Comparison of ENCODE assay signal across 16 mouse cellular contexts in the genomic region with DNA sequence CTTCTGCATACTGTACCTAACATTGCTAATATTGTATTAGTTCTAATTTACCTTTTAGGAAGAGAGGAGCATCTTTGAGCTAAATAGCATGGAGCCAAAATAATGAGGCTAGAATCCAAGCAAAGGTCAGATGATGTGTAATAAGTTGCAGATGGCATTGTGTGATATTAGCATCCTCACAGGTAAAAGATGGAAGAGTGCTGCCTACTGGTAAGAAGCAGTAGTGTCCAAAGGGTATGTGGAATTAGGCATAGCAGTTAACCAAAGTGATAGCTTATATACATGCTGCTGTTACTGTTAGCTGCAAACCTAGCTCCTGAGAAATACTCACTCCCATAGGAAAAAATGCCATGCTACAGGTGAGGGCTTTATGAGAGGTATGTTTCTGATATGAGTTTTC.
DNase-seq lines count a peak whose midpoint lies in the region; ATAC-seq and TF ChIP-seq lines count a peak whose summit lies in the region.
"Had no signal": no experiment of that assay in that cellular context is flagged by ENCODE, and none has a peak within 500 bp of the region (broad histone marks: within the 10 kb centered on the region; RNA-seq: fewer than 3 reads in every experiment).

No protein-coding gene starts in this region.

- peak; percentile 51 for DNase-seq in embryonic facial prominence, embryonic 11.5 days (ENCODE audit: low spot score)
- DNase-seq in embryonic facial prominence, embryonic 10.5 days (ENCODE audit: low spot score): no peak
- no peak for DNase-seq in hindbrain, postnatal 0 days (ENCODE audit: low spot score)
- no peak for DNase-seq in hindbrain, embryonic 11.5 days (ENCODE audit: low spot score)
- no peak for DNase-seq in lung, embryonic 14.5 days
- no peak for DNase-seq in lung, postnatal 4 days
- DNase-seq in adrenal gland, adult 2 months: no peak
- DNase-seq: cerebellum, adult 9-10 months; heart, postnatal 4 days; kidney, adult 2 months; kidney, postnatal 14 days; lung, postnatal 10 days; thymus, postnatal 14 days had no signal

- ATAC-seq in embryonic facial prominence, embryonic 11.5 days (replicated peaks; ENCODE audit: insufficient number of reproducible peaks, low FRiP score, low TSS enrichment, low read depth): no peak
- no peak for ATAC-seq in hindbrain, postnatal 0 days
- ATAC-seq in hindbrain, embryonic 11.5 days (ENCODE audit: low FRiP score): no peak
- ATAC-seq in lung, embryonic 14.5 days (ENCODE audit: insufficient read depth): no peak
- ATAC-seq: hindbrain, embryonic 16.5 days had no signal

- no peak overlapping the region for H3K4me2 ChIP-seq in embryonic facial prominence, embryonic 11.5 days (ENCODE audit: low read depth, low read length)
- no peak overlapping the region for H3K4me2 ChIP-seq in hindbrain, postnatal 0 days (ENCODE audit: low read depth, low read length)
- no peak overlapping the region for H3K4me2 ChIP-seq in hindbrain, embryonic 11.5 days (replicated peaks; ENCODE audit: low read depth, low read length)
- H3K4me2 ChIP-seq in lung, embryonic 14.5 days: no peak overlapping the region

- no peaks in the 10 kb centered on the region for H3K9me3 ChIP-seq in embryonic facial prominence, embryonic 11.5 days (replicated peaks; ENCODE audit: control insufficient read depth, low read length)
- no peaks in the 10 kb centered on the region for H3K9me3 ChIP-seq in embryonic facial prominence, embryonic 10.5 days
- no peaks in the 10 kb centered on the region for H3K9me3 ChIP-seq in hindbrain, postnatal 0 days (ENCODE audit: low read length)
- no peaks in the 10 kb centered on the region for H3K9me3 ChIP-seq in hindbrain, embryonic 11.5 days (ENCODE audit: control insufficient read depth, low read length)
- H3K9me3 ChIP-seq in lung, embryonic 14.5 days (ENCODE audit: low read depth, low read length): no peaks in the 10 kb centered on the region
- no peaks in the 10 kb centered on the region for H3K9me3 ChIP-seq in E14TG2a.4 (ENCODE audit: low read length)
- H3K9me3 ChIP-seq: limb, embryonic 10.5 days had no signal

- peak; percentile 63 for TF ChIP-seq CTCF in hindbrain, postnatal 0 days (IDR thresholded peaks at IDR 0.05; ENCODE audit: low read depth)
- TF ChIP-seq CTCF in lung, embryonic 14.5 days (IDR thresholded peaks at IDR 0.05; ENCODE audit: low read depth): peak; percentile 40; the same call in 1 of the 2 replicates
- peak; percentile 28; the same call in 1 of the 2 replicates for TF ChIP-seq CTCF in E14TG2a.4 (conservative IDR thresholded peaks at IDR 0.05; ENCODE audit: low read length)

- H3K27me3 ChIP-seq in embryonic facial prominence, embryonic 11.5 days (ENCODE audit: control insufficient read depth, insufficient read depth, low read length): no peaks in the 10 kb centered on the region
- H3K27me3 ChIP-seq in embryonic facial prominence, embryonic 10.5 days (replicated peaks; ENCODE audit: low read depth, poor library complexity, severe bottlenecking): no peaks in the 10 kb centered on the region
- H3K27me3 ChIP-seq in hindbrain, postnatal 0 days (ENCODE audit: insufficient read depth, low read length): no peaks in the 10 kb centered on the region
- H3K27me3 ChIP-seq in hindbrain, embryonic 11.5 days (ENCODE audit: control insufficient read depth, insufficient read depth, low read length): no peaks in the 10 kb centered on the region
- no peaks in the 10 kb centered on the region for H3K27me3 ChIP-seq in lung, embryonic 14.5 days (ENCODE audit: insufficient read depth, low read length)
- H3K27me3 ChIP-seq in E14TG2a.4 (ENCODE audit: insufficient read depth, low read length): no peaks in the 10 kb centered on the region

- H3K36me3 ChIP-seq in embryonic facial prominence, embryonic 11.5 days (replicated peaks; ENCODE audit: control insufficient read depth, insufficient read depth, low read depth, low read length): no peaks in the 10 kb centered on the region
- no peaks in the 10 kb centered on the region for H3K36me3 ChIP-seq in embryonic facial prominence, embryonic 10.5 days (replicated peaks)
- no peaks in the 10 kb centered on the region for H3K36me3 ChIP-seq in hindbrain, postnatal 0 days (ENCODE audit: insufficient read depth, low read length)
- no peaks in the 10 kb centered on the region for H3K36me3 ChIP-seq in hindbrain, embryonic 11.5 days (ENCODE audit: control insufficient read depth, insufficient read depth, low read length)
- H3K36me3 ChIP-seq in lung, embryonic 14.5 days (ENCODE audit: insufficient read depth): no peaks in the 10 kb centered on the region
- no peaks in the 10 kb centered on the region for H3K36me3 ChIP-seq in E14TG2a.4 (ENCODE audit: insufficient read depth, low read length)
- H3K36me3 ChIP-seq: limb, embryonic 10.5 days had no signal

- H3K4me3 ChIP-seq in embryonic facial prominence, embryonic 11.5 days (ENCODE audit: low read depth, low read length): no peak overlapping the region
- H3K4me3 ChIP-seq in embryonic facial prominence, embryonic 10.5 days: no peak overlapping the region
- H3K4me3 ChIP-seq in hindbrain, postnatal 0 days (ENCODE audit: low read length): no peak overlapping the region
- H3K4me3 ChIP-seq in hindbrain, embryonic 11.5 days (ENCODE audit: low read depth, low read length): no peak overlapping the region
- no peak overlapping the region for H3K4me3 ChIP-seq in lung, embryonic 14.5 days (ENCODE audit: low read depth, low read length)
- H3K4me3 ChIP-seq in E14TG2a.4 (replicated peaks; ENCODE audit: low read length): no peak overlapping the region
- H3K4me3 ChIP-seq: limb, embryonic 10.5 days had no signal

- H3K4me1 ChIP-seq in embryonic facial prominence, embryonic 11.5 days (ENCODE audit: control insufficient read depth, insufficient read depth, low read length): no peaks in the 10 kb centered on the region
- peaks cover 1% of the 10 kb centered on the region; the same call in 1 of the 2 replicates for H3K4me1 ChIP-seq in embryonic facial prominence, embryonic 10.5 days
- H3K4me1 ChIP-seq in hindbrain, postnatal 0 days (ENCODE audit: insufficient read depth, low read length): no peaks in the 10 kb centered on the region
- no peaks in the 10 kb centered on the region for H3K4me1 ChIP-seq in hindbrain, embryonic 11.5 days (replicated peaks; ENCODE audit: control insufficient read depth, insufficient read depth, low read length)
- H3K4me1 ChIP-seq in lung, embryonic 14.5 days (ENCODE audit: insufficient read depth): no peaks in the 10 kb centered on the region
- no peaks in the 10 kb centered on the region for H3K4me1 ChIP-seq in E14TG2a.4 (replicated peaks; ENCODE audit: low read depth, low read length)
- H3K4me1 ChIP-seq: limb, embryonic 10.5 days had no signal

- no peak overlapping the region for H3K9ac ChIP-seq in embryonic facial prominence, embryonic 11.5 days (replicated peaks; ENCODE audit: low read length)
- no peak overlapping the region for H3K9ac ChIP-seq in hindbrain, postnatal 0 days (replicated peaks; ENCODE audit: low read length)
- H3K9ac ChIP-seq in hindbrain, embryonic 11.5 days (ENCODE audit: low read depth, low read length): no peak overlapping the region
- H3K9ac ChIP-seq in lung, embryonic 14.5 days: no peak overlapping the region

- no peak overlapping the region for H3K27ac ChIP-seq in embryonic facial prominence, embryonic 11.5 days (replicated peaks; ENCODE audit: low read depth, low read length)
- no peak overlapping the region for H3K27ac ChIP-seq in embryonic facial prominence, embryonic 10.5 days (replicated peaks)
- H3K27ac ChIP-seq in hindbrain, postnatal 0 days: no peak overlapping the region
- no peak overlapping the region for H3K27ac ChIP-seq in hindbrain, embryonic 11.5 days (ENCODE audit: low read depth, low read length)
- no peak overlapping the region for H3K27ac ChIP-seq in lung, embryonic 14.5 days (ENCODE audit: low read depth)
- H3K27ac ChIP-seq: limb, embryonic 10.5 days had no signal
